Mouse (Mus musculus) heart, adult 2 months (tissue): ENCODE measurements around the gene Cd300lf.

ENCODE experiments used
- CTCF ChIP-seq: fragments of 200-600 bp; IDR thresholded peaks from 2 replicates; pipeline ENCODE4 v1.8.1; 2022; ENCODE audit warnings: antibody characterized with exemption, mild to moderate bottlenecking, moderate library complexity
- EP300 ChIP-seq: fragments of 200-500 bp; IDR thresholded peaks from 2 replicates; pipeline ENCODE4 v1.6.1; 2011; ENCODE audit warnings: low read depth, low read length, control low read depth; ENCODE audit not compliant: insufficient read depth
- POLR2A ChIP-seq: fragments of 200-500 bp; IDR thresholded peaks from 2 replicates; pipeline ENCODE4 v1.6.1; 2011; ENCODE audit warnings: mild to moderate bottlenecking, low read depth, low read length, control low read depth; ENCODE audit not compliant: insufficient read depth

- TF ChIP-seq POLR2A (no peak), CTCF (no peak), EP300 (no peak)
Measured at GRCm38 (mm10) chr11:115147813-115148212, 14.0 kb upstream of the Cd300lf start.
